Mouse (Mus musculus) megakaryocyte, embryonic 14.5 days (primary cell): ENCODE data around the gene Metrnl. TPM values are rescaled to one million over a fixed set of nuclear protein-coding genes. Genes with fewer than 3 reads are reported as not detected.

Experiments used
- H3K27me3 ChIP-seq: replicated peaks from 2 replicates; pipeline ENCODE3; 2012; ENCODE audit warnings: inconsistent platforms
- H3K36me3 ChIP-seq: replicated peaks from 2 replicates; pipeline ENCODE3; 2012; ENCODE audit warnings: low read length, inconsistent platforms, mixed read lengths
- H3K4me1 ChIP-seq: 2 replicates; pipeline ENCODE4 v1.6.1; 2012; ENCODE audit warnings: inconsistent platforms
- H3K4me3 ChIP-seq: replicated peaks from 2 replicates; pipeline ENCODE3; 2012; ENCODE audit warnings: moderate library complexity, mild to moderate bottlenecking, inconsistent platforms
- H3K9me3 ChIP-seq: 2 replicates; pipeline ENCODE4 v1.6.1; 2012; ENCODE audit warnings: inconsistent platforms
- FLI1 ChIP-seq: IDR thresholded peaks from 2 replicates; pipeline ENCODE4 v1.6.1; 2012; ENCODE audit warnings: low read length, inconsistent platforms, mixed read lengths
- GATA1 ChIP-seq: IDR thresholded peaks from 3 replicates; pipeline ENCODE4 v1.6.1; 2012; ENCODE audit warnings: mixed read lengths, low read length, inconsistent platforms, borderline replicate concordance
- polyA plus RNA-seq: library from polyadenylated mRNA; stranded (reverse); fragments of >175 nt; gene quantifications from 2 replicates; pipeline ENCODE4 v1.2.3, GENCODE M21; 2012; ENCODE audit warnings: low replicate concordance; ENCODE audit not compliant: insufficient read depth

The Metrnl gene
- polyA plus RNA-seq, 1 experiment: 12.5 TPM

DNA sequence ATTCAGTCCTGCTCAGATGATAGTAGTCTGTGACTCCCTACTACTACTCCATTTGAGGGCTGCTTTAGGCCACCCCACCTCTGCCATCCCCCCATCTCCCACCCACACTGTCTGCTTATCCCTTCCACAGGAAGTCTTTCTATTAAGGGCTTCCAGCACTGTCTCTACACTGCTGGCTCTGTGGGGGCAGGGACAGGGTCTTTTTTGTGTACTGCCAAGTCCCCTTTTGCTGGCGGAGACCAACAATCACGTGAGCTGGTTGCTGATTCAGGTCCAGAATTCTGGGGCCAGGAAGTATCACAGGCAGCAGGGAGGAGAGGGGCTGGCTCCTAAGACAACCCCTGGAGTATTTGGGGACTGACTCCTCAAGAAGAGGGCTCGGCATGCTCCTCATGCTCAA is 18.1 kb upstream of the Metrnl start:
- no peak overlapping the region for H3K4me3 ChIP-seq
- no peaks in the 10 kb centered on the region for H3K36me3 ChIP-seq
- TF ChIP-seq FLI1: no peak
- TF ChIP-seq GATA1: no peak
- peaks cover 9% of the 10 kb centered on the region for H3K9me3 ChIP-seq
- no peaks in the 10 kb centered on the region for H3K27me3 ChIP-seq
- H3K4me1 ChIP-seq: peaks cover 82% of the 10 kb centered on the region

DNA sequence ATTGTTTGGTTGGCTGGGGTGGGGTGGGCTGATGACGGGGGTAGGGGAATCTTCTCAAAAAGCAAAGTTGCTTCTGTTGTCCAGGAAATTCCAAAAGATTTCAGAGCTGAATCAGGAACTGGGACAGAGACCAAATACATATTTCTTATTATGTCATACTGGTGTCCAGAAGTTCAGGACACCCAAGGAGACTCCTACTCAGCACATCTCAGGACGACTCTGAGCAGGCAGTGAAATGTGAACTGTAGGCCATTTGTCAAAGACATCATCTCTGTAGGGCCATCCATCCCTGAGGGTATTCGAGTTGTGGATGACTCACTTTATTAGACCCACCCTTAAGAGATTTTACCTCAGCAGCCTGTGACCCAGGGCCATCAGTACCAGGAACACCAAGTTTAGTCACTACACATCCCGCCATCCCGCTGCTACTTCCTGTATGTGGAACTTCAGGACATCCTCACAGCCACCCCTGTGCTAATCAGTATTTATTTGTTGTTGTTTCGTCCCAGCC is 15.8 kb upstream of the Metrnl start:
- Histone ChIP-seq H3K9me3 (no peaks in the 10 kb centered on the region), H3K27me3 (no peaks in the 10 kb centered on the region), H3K4me3 (peak overlapping the region; percentile 50), H3K4me1 (peaks cover 87% of the 10 kb centered on the region), H3K36me3 (no peaks in the 10 kb centered on the region)
- TF ChIP-seq FLI1: no peak
- no peak for TF ChIP-seq GATA1

DNA sequence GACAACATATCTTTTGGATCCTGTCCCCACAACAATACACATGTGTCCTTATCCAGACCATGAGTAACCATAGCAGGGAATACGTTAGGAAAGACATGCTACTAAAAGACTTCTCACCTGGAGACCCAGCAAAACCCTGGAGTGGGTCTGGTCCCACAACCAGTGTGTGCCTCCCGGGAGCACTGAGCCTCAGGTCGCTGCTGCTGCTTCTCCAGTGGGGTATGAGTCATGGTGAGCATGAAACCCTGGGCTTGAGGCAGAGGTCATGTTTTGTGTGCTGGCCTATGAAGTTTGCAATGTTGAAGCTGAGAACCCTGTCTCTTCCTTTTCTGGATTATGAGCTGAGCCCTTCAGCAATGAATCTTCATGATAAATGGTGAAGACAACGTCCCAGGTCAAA is 15.3 kb upstream of the Metrnl start:
- peaks cover 89% of the 10 kb centered on the region for H3K4me1 ChIP-seq
- H3K36me3 ChIP-seq: no peaks in the 10 kb centered on the region
- H3K27me3 ChIP-seq: no peaks in the 10 kb centered on the region
- H3K4me3 ChIP-seq: peak overlapping the region; percentile 46
- H3K9me3 ChIP-seq: no peaks in the 10 kb centered on the region
- TF ChIP-seq GATA1: no peak
- no peak for TF ChIP-seq FLI1

DNA sequence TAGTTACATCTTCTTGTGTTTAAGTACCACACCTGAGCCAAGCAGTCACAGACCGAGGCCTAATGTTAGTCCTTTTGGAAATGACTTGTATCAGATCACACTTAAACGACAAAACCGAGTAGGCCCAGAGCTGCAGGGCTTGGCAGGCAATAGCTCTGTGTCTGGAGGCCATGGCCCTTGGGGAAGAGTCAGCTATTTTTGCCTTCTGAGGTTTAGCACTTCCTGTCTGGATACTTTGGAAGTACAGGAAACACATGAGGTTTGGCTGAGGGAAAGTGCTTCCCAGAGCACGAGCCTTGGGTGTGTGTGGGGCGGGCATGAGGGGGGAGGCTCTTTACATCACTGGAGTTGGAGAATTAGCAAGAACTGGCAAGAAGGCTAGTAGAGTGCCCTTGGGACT is 14.7 kb upstream of the Metrnl start:
- H3K9me3 ChIP-seq: no peaks in the 10 kb centered on the region
- H3K4me3 ChIP-seq: peak overlapping the region; percentile 12
- no peak for TF ChIP-seq GATA1
- TF ChIP-seq FLI1: no peak
- H3K4me1 ChIP-seq: peaks cover 94% of the 10 kb centered on the region
- no peaks in the 10 kb centered on the region for H3K36me3 ChIP-seq
- H3K27me3 ChIP-seq: no peaks in the 10 kb centered on the region

DNA sequence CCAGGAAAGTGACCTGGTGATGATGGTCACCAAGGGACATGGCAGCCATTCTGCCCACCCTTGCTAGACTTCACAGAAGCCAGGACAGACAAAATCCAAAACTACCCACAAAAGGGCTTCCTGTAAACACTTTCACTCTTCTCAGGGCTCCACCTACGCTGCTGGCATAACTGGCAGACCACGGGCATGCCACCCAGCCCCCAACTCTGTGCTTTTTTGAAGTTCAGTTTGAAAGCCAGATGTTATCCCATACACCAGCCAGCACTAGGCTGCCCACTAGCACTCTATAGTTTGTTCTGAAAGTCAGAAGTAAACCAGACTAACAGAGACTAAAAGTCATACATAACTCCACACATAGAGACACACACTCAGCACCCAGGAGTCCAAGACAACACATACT is 13.3 kb upstream of the Metrnl start:
- Histone ChIP-seq H3K27me3 (no peaks in the 10 kb centered on the region), H3K4me1 (peaks cover 83% of the 10 kb centered on the region), H3K9me3 (no peaks in the 10 kb centered on the region), H3K4me3 (no peak overlapping the region), H3K36me3 (no peaks in the 10 kb centered on the region)
- TF ChIP-seq FLI1: no peak
- TF ChIP-seq GATA1: no peak

DNA sequence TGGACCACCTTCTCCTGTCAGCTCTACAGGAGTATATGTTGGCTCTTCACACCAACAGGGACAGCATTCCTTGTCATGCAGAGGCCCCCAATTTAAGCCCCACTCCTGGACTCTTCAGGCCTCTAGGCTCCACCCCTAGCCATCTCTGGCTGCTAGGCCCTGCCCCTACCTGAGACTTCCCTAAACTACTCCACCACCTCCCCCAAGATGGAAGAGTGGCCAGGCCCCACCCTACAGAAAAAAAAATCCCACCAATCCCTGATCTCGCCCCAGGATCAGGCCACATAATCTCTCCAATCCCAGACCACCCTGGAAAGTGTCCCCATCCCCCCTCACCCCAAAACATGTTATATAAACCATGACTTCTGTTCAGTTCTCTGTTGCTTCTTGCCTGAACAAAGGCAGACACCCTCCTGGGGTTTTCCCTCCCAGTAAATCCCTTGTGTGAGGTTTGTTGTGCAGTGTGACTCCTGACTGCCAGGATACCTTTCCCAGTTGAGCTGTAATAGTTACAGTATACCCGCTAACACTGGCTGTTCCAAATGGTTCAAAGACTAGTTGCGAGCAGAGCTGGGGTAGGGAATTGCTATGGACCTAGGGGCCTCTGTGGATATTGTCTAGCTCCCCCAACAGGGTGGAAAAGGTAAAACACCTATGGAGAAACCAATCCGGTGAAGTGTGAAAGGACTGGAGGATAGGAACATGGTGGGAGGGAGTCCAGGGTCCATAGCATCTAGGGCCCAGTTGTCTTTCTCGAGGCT is 5.9 kb upstream of the Metrnl start:
- H3K27me3 ChIP-seq: no peaks in the 10 kb centered on the region
- H3K9me3 ChIP-seq: no peaks in the 10 kb centered on the region
- TF ChIP-seq GATA1 (no peak), FLI1 (no peak)
- no peaks in the 10 kb centered on the region for H3K36me3 ChIP-seq
- peaks cover 50% of the 10 kb centered on the region for H3K4me1 ChIP-seq
- H3K4me3 ChIP-seq: no peak overlapping the region

DNA sequence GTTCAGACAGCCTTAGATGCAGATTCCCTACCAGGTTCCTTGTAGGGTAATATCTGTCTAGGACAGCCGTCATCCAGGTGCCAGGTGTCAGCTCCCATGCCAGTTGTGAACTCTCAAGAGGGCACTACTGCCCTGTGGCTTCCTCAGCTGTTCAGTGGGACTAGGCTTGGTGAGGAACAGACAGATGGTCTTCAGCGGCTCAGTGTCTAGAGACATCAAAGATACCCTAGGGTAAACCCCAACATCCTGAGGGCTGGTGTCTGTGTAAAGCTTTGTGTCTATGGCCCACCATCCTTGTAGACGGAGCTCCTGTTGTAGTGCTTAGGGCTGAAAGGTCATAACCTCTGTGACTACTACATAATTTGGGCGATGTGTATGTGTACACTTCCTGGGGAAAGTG is 4.1 kb upstream of the Metrnl start:
- Histone ChIP-seq H3K4me3 (no peak overlapping the region), H3K4me1 (peaks cover 42% of the 10 kb centered on the region)
- TF ChIP-seq GATA1: no peak
- TF ChIP-seq FLI1: no peak

DNA sequence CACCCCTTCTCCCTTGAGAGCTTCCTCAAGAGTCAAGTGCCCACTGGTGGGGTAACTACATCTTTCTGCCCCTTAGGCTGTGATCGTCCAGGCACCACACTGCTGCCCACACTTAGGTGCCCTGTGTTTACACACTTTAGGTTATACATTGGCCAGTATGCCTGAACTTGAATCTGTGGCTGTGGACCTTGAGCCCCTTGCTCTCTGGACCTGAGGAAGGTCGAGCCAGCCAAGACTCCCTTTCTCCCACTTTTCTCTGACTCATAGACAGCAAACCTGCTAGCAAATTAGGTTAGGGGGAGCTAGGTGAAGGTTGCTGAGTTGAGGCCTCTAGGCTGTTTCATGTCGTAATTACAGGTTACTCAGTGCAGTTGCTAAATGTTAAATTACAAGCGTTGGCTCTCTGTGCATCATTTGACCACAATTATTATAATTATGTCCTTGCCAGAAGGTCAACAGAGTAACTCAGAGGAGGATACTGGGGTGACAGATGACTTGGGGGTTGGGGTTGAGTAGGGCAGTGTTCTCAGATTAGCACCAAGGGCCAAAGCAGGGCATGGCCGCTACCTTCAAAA is 2.9 kb upstream of the Metrnl start:
- no peak overlapping the region for H3K4me3 ChIP-seq
- H3K27me3 ChIP-seq: peaks cover 16% of the 10 kb centered on the region
- H3K4me1 ChIP-seq: peaks cover 54% of the 10 kb centered on the region
- TF ChIP-seq FLI1: no peak
- no peak for TF ChIP-seq GATA1
- no peaks in the 10 kb centered on the region for H3K36me3 ChIP-seq
- no peaks in the 10 kb centered on the region for H3K9me3 ChIP-seq

More for the DNA sequence above, 4.1 kb upstream of the Metrnl start:
- Histone ChIP-seq H3K27me3 (peaks cover 5% of the 10 kb centered on the region), H3K9me3 (no peaks in the 10 kb centered on the region), H3K36me3 (no peaks in the 10 kb centered on the region)

DNA sequence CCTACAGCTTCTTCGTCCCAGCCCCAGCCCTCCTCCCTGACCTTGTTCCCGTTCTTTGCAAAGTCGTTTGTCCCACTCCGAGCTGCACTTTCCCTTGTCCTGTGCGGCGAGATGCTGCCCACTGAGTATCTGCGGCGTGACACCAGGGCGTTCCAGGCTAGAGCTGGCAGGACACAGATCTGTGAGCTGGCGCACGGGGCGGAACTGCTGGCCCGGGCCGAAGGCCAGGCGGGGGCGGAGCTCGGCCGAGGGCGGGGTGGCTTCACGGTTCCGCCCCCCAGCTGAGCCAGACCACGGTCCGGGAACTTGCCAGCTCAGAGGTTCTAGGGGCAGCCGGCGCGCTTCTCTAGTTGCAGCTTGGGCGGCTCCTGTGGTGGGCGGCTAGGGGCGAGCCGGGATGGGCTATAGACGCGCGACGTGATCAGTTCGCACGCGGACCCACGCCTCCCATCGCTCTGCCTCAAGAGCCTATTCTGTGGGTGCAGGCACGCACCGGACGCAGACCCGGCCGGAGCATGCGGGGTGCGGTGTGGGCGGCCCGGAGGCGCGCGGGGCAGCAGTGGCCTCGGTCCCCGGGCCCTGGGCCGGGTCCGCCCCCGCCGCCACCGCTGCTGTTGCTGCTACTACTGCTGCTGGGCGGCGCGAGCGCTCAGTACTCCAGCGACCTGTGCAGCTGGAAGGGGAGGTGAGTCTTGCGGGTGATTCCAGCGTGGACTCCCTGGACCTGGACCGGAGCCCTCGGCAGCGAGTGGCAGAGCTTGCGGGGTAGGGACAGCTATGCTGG is 959 bp downstream of the Metrnl start:
- peak overlapping the region; percentile 97 for H3K4me3 ChIP-seq
- TF ChIP-seq GATA1: no peak
- TF ChIP-seq FLI1: no peak
- H3K36me3 ChIP-seq: no peaks in the 10 kb centered on the region
- H3K9me3 ChIP-seq: no peaks in the 10 kb centered on the region
- H3K4me1 ChIP-seq: peaks cover 70% of the 10 kb centered on the region
- peaks cover 31% of the 10 kb centered on the region for H3K27me3 ChIP-seq
